Mouse (Mus musculus) cerebellum, postnatal 36 days (tissue): Measurements from ENCODE around the gene Mfsd4a.

Experiments
- DNase-seq, 2 experiments: peaks; one replicate each; pipeline ENCODE4 v3.0.0; 2021 to 2022; ENCODE audit warnings: mixed read lengths in 2 of 2

The Mfsd4a gene

DNA sequence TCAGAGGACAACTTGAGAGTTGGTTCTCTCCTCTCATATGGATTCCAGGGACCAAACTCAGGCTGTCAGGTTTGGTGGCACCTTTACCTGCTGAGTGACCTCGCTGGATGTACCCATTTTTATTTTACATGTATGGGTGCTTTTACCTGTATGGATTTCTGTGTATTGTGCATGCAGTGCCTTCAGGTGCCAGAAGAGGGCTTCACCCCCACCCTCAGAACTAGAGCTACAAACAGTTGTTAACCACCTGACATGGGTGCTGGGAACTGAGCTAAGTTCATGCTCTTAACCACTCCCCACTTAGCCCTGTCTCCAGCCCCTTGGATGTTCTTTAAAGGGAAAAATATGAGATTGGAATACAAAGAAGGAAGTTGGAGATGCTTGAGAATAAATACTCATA is 53.1 kb downstream of the Mfsd4a start:
- DNase-seq: no peak

DNA sequence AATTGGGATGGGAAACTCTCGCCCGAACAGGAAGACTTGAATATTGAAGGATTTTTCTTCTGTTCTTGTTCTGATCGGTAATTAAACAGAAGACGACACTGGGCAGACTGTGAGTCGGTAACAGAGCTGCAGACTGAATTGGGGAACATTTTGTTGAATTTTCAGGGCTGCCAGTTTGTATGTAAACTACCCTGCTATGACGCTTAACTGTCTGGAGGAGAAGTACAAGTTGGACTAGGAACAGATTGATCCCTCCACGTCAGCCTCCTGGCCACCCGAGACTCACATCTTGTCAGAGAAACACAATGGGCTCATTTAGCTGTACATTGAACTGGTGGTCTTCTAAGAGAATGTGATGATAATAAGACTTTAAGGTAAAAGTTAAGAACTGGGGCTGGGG is 55.0 kb downstream of the Mfsd4a start:
- DNase-seq: no peak

DNA sequence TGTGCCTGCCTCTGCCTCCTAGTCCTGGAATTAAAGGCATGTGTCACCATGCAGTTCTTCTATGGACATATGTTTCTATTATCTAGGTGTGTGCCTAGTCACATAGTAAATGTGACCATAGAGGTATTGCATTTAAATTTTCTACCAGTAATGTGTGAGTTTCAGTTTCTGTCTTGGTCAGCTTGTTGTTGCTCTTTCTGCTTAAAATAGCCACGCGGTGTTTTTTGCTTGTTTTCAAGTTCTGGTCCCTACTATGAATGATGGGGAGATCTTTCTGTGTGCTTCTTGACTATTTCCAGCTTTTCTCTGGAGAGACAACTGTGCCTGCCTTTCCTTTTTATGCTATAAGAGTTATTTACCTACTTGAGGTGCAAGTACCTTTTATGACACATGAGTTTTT is 56.1 kb downstream of the Mfsd4a start:
- no peak for DNase-seq

DNA sequence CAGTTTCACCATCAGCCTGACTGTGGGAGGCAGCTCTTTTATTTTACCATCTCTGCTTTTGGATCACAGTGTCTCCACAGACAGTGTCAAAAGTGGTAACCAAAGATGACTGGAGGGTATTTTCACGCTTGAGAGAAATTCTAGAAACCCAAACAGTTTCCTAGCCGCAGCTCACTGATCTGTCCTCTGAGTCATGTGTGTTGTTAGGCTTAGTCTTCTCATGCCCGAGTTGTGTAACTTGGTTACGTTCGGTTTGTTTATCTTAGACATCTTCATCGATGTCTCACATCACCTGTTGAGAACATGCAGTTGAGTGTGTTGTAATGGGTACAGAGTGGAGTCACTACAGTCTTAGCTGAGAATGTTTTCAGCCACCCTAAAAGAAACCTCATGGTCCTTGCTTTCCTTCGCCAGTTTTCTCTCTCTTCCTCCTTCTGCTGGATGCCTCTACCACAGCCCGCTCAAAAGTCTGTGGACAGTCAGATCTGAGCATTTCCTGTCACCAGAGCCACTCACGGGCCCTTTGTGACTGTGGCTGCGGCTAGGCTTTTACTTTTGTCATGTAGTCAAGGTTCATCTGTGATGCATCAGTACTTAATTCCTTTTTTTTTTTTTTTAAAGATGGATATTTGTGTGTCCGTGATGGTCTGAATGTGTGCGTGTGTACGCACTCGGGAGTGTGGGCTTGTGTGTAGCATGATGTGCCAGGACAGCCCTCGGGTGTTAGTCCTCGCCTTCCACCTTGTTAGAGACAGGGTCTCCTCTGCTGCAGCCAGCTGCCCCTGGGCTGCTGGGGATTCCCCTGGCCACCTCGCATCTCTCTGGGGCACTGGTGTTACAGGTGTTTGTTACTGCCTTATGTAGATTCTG is 57.0 kb downstream of the Mfsd4a start:
- no peak for DNase-seq

DNA sequence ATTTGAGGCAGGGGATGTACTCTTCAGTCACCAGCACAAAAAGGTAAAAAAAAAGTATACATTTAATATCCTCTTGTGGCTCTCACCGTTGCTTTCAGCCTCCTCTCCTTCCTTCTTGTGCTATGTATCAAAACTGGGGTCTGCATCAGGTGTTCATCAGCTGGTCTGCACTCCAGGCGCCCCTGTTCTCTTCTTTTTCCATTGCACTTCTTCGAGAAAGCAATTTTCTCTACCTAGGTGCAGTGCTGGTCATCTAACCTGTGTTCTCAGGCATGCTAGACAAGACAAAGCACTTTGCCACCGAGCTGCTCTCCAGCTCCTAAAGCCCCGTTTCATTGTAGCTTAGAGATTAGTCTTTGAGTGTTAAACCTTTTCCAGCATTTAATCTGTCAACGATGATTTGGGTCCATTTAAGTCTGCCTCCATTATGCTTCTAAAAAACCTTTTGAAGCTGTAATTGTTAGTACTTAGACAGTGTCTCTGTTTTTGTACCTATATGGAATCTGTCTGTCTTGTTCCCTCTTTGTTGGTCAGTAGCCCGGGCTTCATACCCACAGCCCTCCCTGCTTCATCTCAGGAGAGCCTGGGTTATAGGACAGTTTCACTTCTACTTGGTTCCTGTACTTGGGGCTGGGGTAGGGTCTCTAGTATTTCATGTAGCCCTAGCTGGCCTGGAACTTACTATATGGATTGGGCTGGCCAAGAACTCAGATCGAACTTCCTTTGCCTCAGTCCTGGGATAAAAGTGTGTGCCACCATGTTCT is 58.8 kb downstream of the Mfsd4a start:
- no peak for DNase-seq

DNA sequence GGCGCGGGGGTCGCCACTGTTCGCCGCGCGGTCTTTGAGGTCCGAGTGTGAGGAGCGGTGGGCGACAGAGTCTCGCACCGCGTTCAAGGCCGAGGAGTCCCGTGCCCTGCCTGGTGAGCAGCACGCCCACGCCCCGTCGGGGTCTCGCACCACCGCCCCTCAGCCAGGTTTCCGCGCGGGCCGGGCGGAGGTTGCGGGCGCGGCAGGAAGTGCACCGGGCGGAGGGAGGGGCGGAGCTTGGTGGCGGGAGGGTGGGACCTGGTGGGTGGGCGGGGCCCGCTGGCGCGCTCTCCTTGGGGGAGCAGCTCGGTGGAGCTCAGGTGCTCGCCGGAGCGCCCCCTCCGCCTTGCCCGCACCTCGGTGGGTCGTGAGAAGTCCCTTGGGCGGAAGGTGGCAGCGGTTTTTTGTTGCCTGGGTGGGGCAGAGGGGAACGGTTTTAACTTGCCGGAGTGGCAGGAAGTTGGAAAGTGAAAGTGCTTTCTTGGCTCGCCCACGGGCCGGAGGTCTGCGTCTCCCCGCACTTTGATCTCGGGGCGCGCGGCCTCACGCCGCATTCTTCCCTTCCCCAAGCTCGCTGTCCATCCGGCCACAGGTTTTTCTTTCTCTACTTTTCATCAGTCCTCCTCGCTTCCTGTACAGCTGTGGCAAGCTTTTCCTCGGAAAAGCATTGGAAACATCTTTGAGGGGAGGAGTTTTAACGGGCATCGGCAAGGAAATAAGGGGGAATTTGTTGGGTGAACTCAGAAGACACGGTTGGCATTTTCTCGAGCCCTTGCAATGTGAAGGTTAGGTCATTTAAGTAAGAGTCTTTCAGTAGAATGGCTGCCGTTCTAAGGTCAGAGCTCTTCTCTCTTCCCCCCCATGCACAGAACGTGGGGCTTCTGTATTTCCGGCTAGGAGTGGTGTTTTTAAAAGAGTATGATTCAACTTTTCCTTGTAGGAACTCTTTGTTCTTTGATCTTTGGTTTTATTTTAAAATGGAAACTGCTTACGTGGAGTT is 59.7 kb downstream of the Mfsd4a start:
- peak; percentile 77 to 83 for DNase-seq

DNA sequence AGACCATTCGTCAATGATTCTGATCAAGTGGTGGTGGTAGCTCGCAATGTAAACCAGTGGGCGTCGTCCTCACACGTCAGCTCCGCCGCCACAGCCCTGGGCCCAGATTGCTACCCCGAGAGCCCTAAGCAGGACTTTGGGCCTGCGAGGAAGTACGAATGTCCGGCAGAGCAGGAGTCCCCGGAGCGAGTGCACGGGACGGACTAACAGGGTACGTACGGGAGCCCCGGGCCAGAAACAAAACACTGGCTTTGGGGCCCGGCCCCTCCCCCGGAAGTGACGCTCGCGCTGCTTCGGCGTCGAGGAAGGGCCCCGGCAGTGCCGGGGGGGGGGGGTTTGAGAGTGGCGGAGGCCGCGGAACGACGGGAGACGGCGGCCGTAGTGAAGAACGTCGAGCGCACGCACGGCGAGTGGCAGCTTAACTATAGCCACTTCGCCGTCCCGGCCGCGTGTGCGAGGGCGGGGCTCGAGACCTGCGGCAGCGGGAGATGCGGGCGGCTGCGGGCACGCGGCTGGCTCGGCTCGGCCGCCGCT is 60.5 kb downstream of the Mfsd4a start, which contains the start of gene Elk4:
Gene Elk4 (plus strand): TSS at position 326 of the 534 bp plus-strand sequence.
- peak; percentile 83 to 90 for DNase-seq

DNA sequence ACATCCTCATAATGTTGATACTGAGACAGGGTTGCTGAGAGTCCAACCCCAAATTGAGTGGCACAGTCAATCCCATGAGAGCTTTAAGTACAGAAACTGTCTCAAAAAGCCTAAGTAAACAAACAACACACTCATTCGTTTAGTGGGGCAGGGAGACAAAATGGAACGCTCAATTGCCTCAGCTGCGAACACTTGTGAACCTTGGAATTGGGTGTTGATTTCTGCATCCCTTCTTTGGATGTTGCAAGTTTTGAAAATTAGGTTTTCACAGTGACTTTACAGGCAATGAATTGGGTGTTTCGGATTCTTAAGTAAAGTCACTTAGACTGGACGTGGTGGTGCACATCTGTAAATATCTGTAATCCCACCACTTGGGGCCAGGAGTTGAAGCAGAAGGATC is 61.1 kb downstream of the Mfsd4a start:
- no peak for DNase-seq

DNA sequence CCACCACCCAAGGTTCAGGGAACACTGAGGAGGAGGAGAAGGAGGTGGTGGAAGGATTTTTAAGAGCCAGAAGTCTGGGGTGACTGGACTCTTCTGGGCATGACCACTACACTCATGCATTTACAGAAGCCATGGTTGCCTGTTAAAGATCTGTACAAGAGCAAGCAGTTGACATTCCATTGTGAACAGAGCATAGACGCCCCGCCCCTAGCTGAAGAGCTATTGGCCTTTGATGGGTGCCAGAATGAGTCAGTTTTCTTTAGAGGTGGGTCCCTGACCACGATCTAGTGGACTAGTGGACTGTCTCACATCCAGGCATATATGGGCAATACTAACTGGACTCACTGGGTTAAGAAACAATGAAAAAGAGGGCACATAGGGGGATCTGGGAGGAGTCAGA is 61.8 kb downstream of the Mfsd4a start:
- no peak for DNase-seq

DNA sequence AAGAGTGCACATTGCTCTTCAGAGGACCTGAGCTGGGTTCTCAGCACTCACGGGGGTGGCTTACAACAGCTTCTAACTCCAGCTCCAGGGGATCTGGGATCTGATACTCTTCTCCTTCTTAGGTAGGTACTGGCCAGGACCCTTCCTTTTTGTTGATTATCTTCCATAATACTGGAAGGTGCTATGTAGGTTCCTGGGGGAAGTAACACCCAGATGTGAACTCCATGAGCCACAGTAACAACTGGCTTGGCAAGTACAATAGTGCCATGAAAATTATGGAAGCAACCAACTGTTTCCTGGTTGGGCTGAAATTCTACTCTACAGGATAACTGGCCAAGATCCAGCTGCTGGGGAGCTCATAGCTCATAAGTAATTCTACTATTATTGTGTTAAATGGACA is 62.4 kb downstream of the Mfsd4a start:
- no peak for DNase-seq

DNA sequence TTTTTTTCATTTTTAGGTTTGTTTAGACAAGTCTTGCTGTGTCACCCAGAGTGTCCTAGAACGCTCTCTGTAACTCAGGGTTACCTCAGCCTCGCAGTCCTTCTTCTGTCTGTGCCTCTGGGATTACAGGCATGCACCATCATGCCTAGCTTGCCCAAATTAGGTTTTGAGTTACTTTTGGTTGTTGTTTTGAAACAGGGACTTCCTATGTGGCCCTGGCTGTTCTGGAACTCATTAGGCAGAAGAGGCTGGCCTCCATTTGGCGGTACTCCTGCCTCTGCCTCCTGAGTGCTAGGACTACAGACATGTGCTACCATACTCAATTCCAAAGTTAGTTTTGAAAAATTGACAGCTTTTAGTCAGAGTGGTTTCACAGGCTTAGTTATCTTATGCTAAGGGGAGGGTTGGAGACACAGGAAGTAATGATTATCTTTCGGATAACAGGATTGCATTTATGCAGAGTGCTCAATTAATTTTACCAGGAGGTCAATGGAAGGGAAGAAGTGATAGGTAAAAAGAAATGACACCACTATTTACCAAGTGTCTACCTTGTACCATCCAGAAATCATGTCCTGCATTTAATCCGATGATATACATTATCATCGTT is 63.2 kb downstream of the Mfsd4a start:
- DNase-seq: no peak

DNA sequence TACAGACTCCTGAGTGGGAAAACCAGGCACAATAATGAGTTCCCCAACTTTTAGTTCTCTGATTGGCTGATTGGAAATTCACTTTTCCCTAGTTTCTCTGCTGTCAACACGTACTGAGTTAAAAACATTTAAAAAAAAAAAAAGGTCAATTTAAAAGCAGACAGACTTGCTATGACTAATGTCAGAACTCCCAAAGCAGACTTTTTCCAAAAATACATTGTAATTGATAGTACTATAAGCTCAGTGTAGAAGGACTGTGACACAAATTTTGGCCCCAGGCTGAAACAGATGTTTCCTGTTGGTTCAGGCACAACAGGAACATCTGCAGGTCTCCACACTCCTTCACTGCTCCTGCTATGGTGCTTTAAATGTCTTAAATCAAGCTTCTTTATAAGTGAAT is 64.0 kb downstream of the Mfsd4a start:
- DNase-seq: no peak

DNA sequence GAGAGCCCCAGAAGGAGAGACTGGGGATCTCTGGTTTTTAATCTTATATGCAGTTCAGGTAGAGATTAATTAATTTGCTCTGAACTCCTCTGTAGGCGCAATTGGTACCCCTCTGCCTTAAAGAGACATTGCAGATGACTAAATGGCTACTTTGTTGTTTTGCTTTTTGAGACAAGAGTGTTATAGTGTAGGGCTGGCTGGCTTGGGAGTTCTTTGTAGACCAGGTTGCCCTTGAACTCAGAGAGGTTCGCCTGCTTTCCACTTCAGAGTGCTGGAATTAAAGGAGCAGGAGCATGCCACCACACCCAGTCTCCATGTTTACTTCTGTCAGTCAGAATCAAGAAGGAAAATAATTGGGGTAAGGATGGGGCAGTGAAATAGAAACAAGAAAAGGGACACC is 64.8 kb downstream of the Mfsd4a start:
- DNase-seq: no peak

DNA sequence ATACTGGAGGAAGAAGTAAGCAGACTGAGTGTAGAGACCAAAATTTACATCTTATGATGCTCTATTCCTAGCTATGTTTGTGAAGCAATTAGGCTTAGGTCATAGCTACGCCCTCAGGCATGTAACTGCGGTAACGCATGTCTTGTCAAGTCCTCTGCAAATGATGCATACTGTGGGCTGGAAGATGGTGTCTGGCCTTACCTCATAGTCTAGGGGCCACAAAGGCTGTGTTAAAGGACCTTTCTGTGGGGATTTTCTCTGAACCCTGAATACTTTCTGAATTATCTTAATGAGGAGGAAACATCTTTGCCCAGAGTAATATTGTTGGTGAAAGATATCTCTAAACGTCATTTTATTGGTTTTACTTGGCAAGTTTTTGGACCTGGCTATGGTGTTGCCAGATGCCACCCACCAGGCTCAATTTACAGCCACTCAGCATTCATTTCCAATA is 66.0 kb downstream of the Mfsd4a start:
- DNase-seq: no peak

DNA sequence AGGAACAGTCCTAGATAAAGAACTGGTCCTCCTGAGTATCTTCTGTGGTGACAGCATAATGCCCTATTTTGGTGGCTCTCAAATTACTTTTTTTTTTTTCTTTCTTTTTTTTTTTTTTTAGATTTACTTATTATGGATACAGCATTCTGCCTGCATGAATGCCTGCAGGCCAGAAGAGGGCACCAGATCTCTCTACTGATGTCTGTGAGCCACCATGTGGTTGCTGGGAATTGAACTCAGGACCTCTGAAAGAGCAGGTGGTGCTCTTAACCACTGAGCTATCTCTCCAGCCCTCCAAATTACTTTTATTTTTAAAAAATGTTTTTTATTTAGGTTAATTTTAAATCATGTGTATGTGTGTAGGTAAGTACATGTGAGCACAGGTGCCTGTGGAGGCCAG is 67.4 kb downstream of the Mfsd4a start:
- DNase-seq: no peak

DNA sequence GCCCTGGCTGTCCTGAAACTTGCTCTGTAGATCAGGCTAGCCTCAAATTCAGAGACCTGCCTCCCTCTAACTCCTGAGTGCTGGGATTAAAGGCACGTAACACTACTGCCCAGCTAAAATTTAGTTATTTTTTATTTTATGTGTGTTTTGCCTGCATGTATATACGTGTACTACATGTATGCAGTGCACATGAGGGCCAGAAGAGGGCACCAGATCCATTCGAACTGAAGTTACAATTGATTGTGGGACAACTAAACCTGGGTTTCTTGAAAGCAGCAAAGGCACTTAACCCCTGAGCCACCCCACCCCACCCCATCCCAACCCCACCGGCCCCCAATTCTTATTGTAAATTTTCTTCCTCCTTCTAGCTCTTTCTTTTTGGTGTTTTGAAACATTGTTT is 72.8 kb downstream of the Mfsd4a start:
- DNase-seq: peak; percentile 61 to 75

DNA sequence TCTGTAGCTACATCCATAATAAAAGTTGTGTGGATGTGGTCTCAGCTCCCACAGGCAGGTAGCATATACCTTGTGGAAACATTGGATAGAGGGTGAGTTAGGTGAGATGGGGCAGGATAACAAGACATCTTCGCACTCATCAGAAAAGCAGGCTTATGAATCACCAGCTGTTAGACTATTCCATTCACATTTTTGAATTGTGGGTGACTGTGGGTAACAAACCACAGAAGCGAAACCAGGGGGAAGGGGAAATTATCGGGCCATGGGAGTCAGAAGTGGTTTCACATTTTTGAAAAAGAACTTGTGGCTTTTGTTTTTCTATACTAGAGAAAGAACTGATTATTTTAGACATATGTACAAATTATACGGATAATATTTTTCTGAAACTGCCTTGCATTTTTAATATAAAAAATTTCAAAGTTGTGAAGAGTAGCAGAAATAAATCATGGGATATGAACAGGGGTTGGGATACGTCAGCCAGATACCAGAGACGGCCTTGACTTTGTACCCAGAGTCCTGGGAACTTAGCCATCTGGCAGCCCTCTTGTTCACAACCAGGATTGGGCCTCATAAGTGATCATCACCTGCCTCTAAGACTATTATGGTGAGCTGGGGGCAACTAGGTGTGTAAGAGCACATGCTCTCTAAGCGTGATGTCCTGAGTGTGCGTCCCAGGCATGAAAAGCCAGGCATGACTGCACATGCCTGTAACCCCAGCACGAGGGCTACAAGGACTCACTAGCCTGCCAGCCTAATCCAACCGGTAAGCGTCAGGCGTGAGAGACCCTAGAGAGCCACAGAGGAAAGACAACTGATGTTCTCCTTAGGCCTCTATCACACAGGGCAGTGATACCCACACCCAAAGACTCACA is 74.5 kb downstream of the Mfsd4a start:
- no peak for DNase-seq

DNA sequence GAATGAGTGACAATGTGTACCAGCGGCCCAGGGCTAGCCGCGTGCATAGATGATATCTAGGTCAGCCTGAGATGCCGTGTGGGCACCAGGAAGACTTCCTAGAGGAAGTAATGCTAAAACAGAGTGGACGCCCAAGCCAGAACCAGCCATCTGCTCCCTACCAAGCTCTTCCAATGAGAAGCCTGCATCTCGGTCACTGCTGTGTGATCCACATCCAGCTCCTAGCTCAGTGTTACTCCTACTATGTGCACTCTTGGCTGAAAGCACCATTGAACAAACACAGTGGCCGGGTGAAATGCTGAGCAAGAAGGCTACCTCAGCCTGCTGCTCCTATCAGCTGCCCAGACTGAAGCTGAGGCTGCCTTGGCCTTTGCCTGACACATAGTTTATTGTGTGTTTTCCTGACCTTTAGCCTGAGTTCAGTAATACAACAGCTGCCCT is 75.3 kb downstream of the Mfsd4a start:
- DNase-seq: peak; percentile 46 to 52

DNA sequence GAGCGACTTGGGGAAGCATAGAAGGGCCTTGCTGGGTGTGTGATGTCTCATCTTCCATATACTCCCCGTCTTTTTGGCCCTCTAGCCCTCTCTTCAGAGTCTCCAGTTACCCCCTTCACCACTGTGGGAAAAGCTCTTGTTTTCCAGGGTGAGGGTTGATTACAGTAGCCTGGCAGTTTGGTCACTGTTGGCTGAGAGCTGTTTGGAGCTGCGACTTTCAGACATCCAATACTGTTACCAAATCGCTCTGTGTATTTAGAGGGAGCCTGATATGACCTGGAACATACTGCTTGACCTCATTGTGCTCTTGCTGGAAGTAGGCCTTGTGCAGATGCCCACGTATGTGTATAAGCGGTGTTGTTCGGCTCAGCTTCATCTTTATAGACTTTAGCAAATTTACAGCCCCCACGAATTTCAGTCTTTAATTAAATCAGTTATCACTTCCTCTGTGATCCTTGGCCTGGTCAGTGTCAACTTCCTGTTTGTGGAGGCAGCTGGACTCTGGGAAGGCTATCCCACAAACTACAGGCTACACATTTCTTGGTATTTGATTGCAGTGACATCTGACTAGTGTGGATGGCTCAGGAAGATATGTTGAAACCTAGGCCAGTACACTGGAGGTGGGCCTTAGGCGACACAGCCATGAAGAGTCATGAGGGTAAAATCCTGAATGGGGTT is 77.6 kb downstream of the Mfsd4a start:
- no peak for DNase-seq

DNA sequence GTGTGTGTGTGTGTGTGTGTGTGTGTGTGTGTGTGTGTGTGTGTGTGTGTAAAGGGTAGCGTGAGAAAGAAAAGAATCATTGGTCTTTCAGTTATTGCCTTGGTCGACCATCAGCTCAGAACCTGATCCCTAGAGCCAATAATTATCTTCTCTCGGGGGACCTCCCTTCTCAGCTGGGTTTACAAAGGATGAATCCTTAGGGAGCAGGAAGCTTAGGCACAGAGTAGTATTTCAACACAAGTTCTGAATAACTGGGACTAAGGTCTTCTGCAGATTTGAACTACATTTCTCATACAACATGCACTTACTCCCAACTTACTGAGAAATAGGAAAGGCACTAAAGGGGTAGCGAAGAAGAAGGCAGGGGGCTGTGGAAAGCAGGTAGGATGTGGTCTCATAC is 78.4 kb downstream of the Mfsd4a start:
- DNase-seq: no peak
